Mouse (Mus musculus) testis, adult 2 months (tissue): Measurements from ENCODE around the gene Siah1b. TPM values are rescaled to one million over a fixed set of nuclear protein-coding genes. Genes with fewer than 3 reads are reported as not detected.

ENCODE experiments used
- H3K27ac ChIP-seq: fragments of 200-500 bp; 2 replicates; pipeline ENCODE4 v1.5.1; 2012; ENCODE audit warnings: low read depth, low read length; ENCODE audit not compliant: control insufficient read depth, insufficient read depth
- H3K27me3 ChIP-seq: fragments of 200-500 bp; 2 replicates; pipeline ENCODE4 v1.6.1; 2012; ENCODE audit warnings: mild to moderate bottlenecking, low read length, moderate library complexity; ENCODE audit not compliant: control insufficient read depth, insufficient read depth
- H3K36me3 ChIP-seq: fragments of 200-500 bp; 2 replicates; pipeline ENCODE4 v1.6.1; 2012; ENCODE audit warnings: mild to moderate bottlenecking, low read length; ENCODE audit not compliant: control insufficient read depth, insufficient read depth
- H3K4me1 ChIP-seq: fragments of 200-500 bp; 2 replicates; pipeline ENCODE4 v1.6.1; 2012; ENCODE audit warnings: low read length; ENCODE audit not compliant: control insufficient read depth, insufficient read depth
- H3K4me3 ChIP-seq: fragments of 200-500 bp; 2 replicates; pipeline ENCODE4 v1.5.1; 2012; ENCODE audit warnings: low read depth, mild to moderate bottlenecking, low read length, moderate library complexity, mixed read lengths; ENCODE audit not compliant: control insufficient read depth
- CTCF ChIP-seq: fragments of 200-500 bp; IDR thresholded peaks from 2 replicates; pipeline ENCODE4 v1.5.1; 2012; ENCODE audit warnings: low read depth, mild to moderate bottlenecking, inconsistent platforms, low read length, moderate library complexity; ENCODE audit not compliant: control insufficient read depth, insufficient read depth, insufficient replicate concordance
- POLR2A ChIP-seq: fragments of 200-500 bp; IDR thresholded peaks from 2 replicates; pipeline ENCODE4 v1.6.1; 2012; ENCODE audit warnings: low read depth, mild to moderate bottlenecking, inconsistent platforms, low read length, moderate library complexity; ENCODE audit not compliant: control insufficient read depth
- polyA plus RNA-seq: library from polyadenylated mRNA; depleted of rRNA; stranded (reverse); fragments of >200 nt; gene quantifications from 2 replicates; pipeline ENCODE4 v1.2.3, GENCODE M21; 2012

The Siah1b gene
- polyA plus RNA-seq, 1 experiment, result 6.5 TPM

DNA sequence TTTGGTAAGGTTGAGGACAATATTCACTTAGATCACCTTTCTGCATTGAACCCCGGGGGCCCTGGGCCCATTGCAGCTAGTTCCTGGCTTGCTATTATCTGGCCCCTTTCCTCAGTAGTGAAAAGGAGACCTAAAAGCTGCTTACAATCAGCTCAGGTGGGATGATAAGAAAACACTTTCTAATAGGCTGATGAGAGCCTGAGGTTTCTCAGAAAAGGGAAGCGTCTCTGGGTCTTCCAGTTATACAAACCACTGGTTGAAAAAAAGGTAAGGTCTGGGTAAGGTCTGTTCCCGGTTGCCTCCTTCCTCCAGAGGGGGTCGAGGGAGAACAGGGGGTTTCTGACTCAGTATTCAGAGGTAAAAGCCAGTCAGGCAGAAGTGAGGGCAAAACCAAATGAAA is 17.2 kb downstream of the Siah1b start:
- H3K36me3 ChIP-seq, result no peaks in the 10 kb centered on the region
- H3K27ac ChIP-seq, result no peak overlapping the region
- no peak overlapping the region for H3K4me3 ChIP-seq
- no peaks in the 10 kb centered on the region for H3K27me3 ChIP-seq
- TF ChIP-seq CTCF (no peak), POLR2A (no peak)
- H3K4me1 ChIP-seq, result no peaks in the 10 kb centered on the region

DNA sequence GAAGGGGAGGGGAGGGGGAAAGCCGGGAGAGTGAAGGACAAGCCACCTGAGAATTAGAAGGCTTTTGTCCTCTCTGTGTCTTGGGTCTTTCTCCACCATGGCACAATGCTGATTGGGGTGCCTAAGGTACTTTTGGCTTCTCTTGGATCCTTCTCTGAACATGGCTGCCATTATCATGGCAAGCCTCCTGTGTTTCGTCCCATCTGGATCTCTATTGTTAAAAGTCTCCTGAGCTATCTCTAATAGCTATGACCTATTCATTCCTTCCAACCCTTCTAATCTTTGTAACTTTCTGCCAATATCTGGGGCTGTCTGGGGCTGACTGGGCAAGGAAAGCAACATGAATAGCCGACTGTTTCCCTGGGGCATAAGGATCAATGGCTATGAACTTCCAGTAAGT is 17.8 kb downstream of the Siah1b start:
- Histone ChIP-seq H3K27ac (no peak overlapping the region), H3K27me3 (no peaks in the 10 kb centered on the region), H3K4me3 (no peak overlapping the region), H3K36me3 (no peaks in the 10 kb centered on the region), H3K4me1 (no peaks in the 10 kb centered on the region)
- TF ChIP-seq POLR2A, result no peak
- no peak for TF ChIP-seq CTCF

GRCm38 (mm10) chrX:164055726-164056125 is 20.6 kb downstream of the Siah1b start:
- H3K4me3 ChIP-seq, result no peak overlapping the region
- TF ChIP-seq CTCF (no peak), POLR2A (no peak)
- no peaks in the 10 kb centered on the region for H3K36me3 ChIP-seq
- H3K27me3 ChIP-seq, result no peaks in the 10 kb centered on the region
- no peaks in the 10 kb centered on the region for H3K4me1 ChIP-seq
- no peak overlapping the region for H3K27ac ChIP-seq

DNA sequence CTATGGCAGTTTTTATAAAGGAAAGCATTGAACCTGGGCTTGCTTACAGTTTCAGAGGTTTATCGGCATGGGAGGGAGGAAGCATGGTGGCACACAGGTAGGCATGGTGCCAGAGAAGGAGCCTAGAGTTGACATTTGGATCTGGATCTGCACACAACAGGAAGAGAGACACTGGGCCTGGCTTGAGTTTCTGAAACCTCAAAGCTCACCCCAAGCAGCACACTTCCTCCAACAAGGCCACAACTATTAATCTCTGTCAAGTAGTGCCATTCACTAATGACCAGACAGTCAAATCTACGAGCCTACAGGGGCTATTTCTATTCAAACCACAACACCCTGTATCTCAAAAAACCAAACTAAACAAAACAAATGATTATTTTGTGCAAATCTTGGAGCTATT is 29.6 kb downstream of the Siah1b start:
- no peaks in the 10 kb centered on the region for H3K36me3 ChIP-seq
- H3K27ac ChIP-seq, result no peak overlapping the region
- H3K4me3 ChIP-seq, result no peak overlapping the region
- TF ChIP-seq POLR2A, result no peak
- no peak for TF ChIP-seq CTCF
- no peaks in the 10 kb centered on the region for H3K4me1 ChIP-seq
- H3K27me3 ChIP-seq, result no peaks in the 10 kb centered on the region

- Histone ChIP-seq H3K27me3 (no peaks in the 10 kb centered on the region), H3K36me3 (no peaks in the 10 kb centered on the region), H3K4me3 (no peak overlapping the region), H3K27ac (no peak overlapping the region), H3K4me1 (no peaks in the 10 kb centered on the region)
- TF ChIP-seq POLR2A (no peak), CTCF (no peak)
These were observed 34.2 kb downstream of the Siah1b start for GRCm38 (mm10) chrX:164042069-164042468.

DNA sequence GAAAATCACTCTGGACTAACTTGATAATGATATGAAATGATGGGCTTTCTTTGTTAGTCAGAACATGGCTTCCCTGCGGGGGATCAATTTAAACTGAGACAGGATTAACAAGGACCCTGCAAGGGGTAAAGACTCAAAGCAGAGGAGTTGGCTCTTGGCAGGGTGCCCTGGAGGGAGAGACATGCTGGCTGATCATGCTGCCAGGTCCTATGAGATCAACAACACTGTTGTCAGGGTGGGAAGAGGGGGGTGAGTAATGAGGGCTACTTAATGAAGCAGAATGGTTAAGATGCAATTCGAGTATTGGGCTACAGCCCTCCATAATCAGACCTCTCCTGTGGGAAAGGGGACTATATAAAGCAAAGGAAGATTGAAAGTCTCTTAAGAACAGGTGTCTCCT is 37.4 kb downstream of the Siah1b start:
- no peaks in the 10 kb centered on the region for H3K27me3 ChIP-seq
- H3K4me3 ChIP-seq, result no peak overlapping the region
- H3K4me1 ChIP-seq, result no peaks in the 10 kb centered on the region
- TF ChIP-seq POLR2A, result no peak
- no peak for TF ChIP-seq CTCF
- no peaks in the 10 kb centered on the region for H3K36me3 ChIP-seq
- H3K27ac ChIP-seq, result no peak overlapping the region

- no peak for TF ChIP-seq POLR2A
- TF ChIP-seq CTCF, result no peak
- Histone ChIP-seq H3K36me3 (no peaks in the 10 kb centered on the region), H3K4me1 (no peaks in the 10 kb centered on the region), H3K27me3 (no peaks in the 10 kb centered on the region), H3K27ac (no peak overlapping the region), H3K4me3 (no peak overlapping the region)
These were observed 40.4 kb downstream of the Siah1b start for GRCm38 (mm10) chrX:164035931-164036330.

GRCm38 (mm10) chrX:164035401-164035800 is 40.9 kb downstream of the Siah1b start:
- H3K4me3 ChIP-seq, result no peak overlapping the region
- no peaks in the 10 kb centered on the region for H3K36me3 ChIP-seq
- H3K27me3 ChIP-seq, result no peaks in the 10 kb centered on the region
- H3K27ac ChIP-seq, result no peak overlapping the region
- TF ChIP-seq POLR2A (no peak), CTCF (no peak)
- no peaks in the 10 kb centered on the region for H3K4me1 ChIP-seq
